Mouse (Mus musculus): ENCODE measurements around the gene Rims4.

GRCm38 (mm10) chr2:163925044-163925443 is 6.6 kb upstream of the Rims4 start:
- no peak for TF ChIP-seq CTCF (IDR thresholded peaks at IDR 0.05; ENCODE audit: low read depth)
- no peak for TF ChIP-seq EP300 (IDR thresholded peaks at IDR 0.05; ENCODE audit: low read depth)

All from heart, postnatal 0 days (tissue).